Mouse (Mus musculus) spleen, adult 2 months (tissue): Measurements from ENCODE around the gene Msi1. TPM values are rescaled to one million over a fixed set of nuclear protein-coding genes. Genes with fewer than 3 reads are reported as not detected.

Experiments used
- DNase-seq, 2 experiments: peaks; one replicate each; pipeline versions ENCODE4 v3.0.0 to v3.0.0-alpha.2; 2012 to 2021; ENCODE audit warnings: low spot score in 2 of 2, low read depth in 1 of 2
- H3K27ac ChIP-seq: fragments of 200-500 bp; 2 replicates; pipeline ENCODE4 v1.5.1; 2012; ENCODE audit warnings: low read length, inconsistent platforms; ENCODE audit not compliant: insufficient read depth
- H3K27me3 ChIP-seq: fragments of 200-500 bp; 2 replicates; pipeline ENCODE4 v1.6.1; 2012; ENCODE audit warnings: mild to moderate bottlenecking, moderate library complexity, low read length, inconsistent platforms; ENCODE audit not compliant: control insufficient read depth, insufficient read depth
- H3K36me3 ChIP-seq: fragments of 200-500 bp; 2 replicates; pipeline ENCODE4 v1.6.1; 2012; ENCODE audit warnings: mild to moderate bottlenecking, low read length, inconsistent platforms; ENCODE audit not compliant: control insufficient read depth, insufficient read depth
- H3K4me1 ChIP-seq: fragments of 200-500 bp; 2 replicates; pipeline ENCODE4 v1.6.1; 2011; ENCODE audit warnings: inconsistent platforms; ENCODE audit not compliant: control insufficient read depth, insufficient read depth, insufficient read length
- H3K4me3 ChIP-seq: fragments of 200-500 bp; 2 replicates; pipeline ENCODE4 v1.5.1; 2011; ENCODE audit warnings: mild to moderate bottlenecking, inconsistent platforms; ENCODE audit not compliant: insufficient read depth, insufficient read length; ENCODE audit errors: extremely low read depth
- CTCF ChIP-seq: fragments of 200-500 bp; IDR thresholded peaks from 2 replicates; pipeline ENCODE4 v1.5.1; 2011; ENCODE audit warnings: mild to moderate bottlenecking, inconsistent platforms; ENCODE audit not compliant: insufficient read depth, insufficient read length, insufficient replicate concordance; ENCODE audit errors: extremely low read depth
- POLR2A ChIP-seq: fragments of 200-500 bp; IDR thresholded peaks from 2 replicates; pipeline ENCODE4 v1.6.1; 2011; ENCODE audit warnings: low read depth, low read length, inconsistent platforms
- WGBS: fragments of 180-500 bp; shearing (Covaris S2); methylation state at CpG from one replicate; pipeline ENCODE4 v1.1.7; 2018; 5-methylcytosine and 5-hydroxymethylcytosine counted together
- polyA plus RNA-seq: library from polyadenylated mRNA; depleted of rRNA; stranded (reverse); fragments of >200 nt; gene quantifications from 2 replicates; pipeline ENCODE4 v1.2.3, GENCODE M21; 2012

The Msi1 gene
- polyA plus RNA-seq, 1 experiment = 0.47 TPM

- Histone ChIP-seq H3K4me3 (no peak overlapping the region), H3K27ac (no peak overlapping the region), H3K27me3 (no peaks in the 10 kb centered on the region), H3K36me3 (peaks cover 4% of the 10 kb centered on the region), H3K4me1 (no peaks in the 10 kb centered on the region)
- no peak for DNase-seq
- no peak for TF ChIP-seq CTCF
- TF ChIP-seq POLR2A = no peak
- 95% methylated on average over 15 of the region's 15 CpGs for WGBS
These were observed 50.2 kb downstream of the Msi1 start for GRCm38 (mm10) chr5:115479561-115479960.

- Histone ChIP-seq H3K4me3 (peak overlapping the region; percentile 16; the same call in 1 of the 2 replicates), H3K4me1 (no peaks in the 10 kb centered on the region), H3K27me3 (no peaks in the 10 kb centered on the region), H3K27ac (no peak overlapping the region), H3K36me3 (peaks cover 4% of the 10 kb centered on the region)
- no peak for DNase-seq
- WGBS = 73% methylated on average over 27 of the region's 27 CpGs
- TF ChIP-seq CTCF = no peak
- no peak for TF ChIP-seq POLR2A
These were observed 50.7 kb downstream of the Msi1 start for GRCm38 (mm10) chr5:115480101-115480500.

GRCm38 (mm10) chr5:115482390-115483265, 53.2 kb downstream of the Msi1 start:
- no peaks in the 10 kb centered on the region for H3K4me1 ChIP-seq
- 91% methylated on average over 38 of the region's 38 CpGs for WGBS
- H3K4me3 ChIP-seq = no peak overlapping the region
- no peak for DNase-seq
- TF ChIP-seq CTCF (no peak), POLR2A (no peak)
- H3K27ac ChIP-seq = no peak overlapping the region
- peaks cover 3% of the 10 kb centered on the region for H3K36me3 ChIP-seq
- H3K27me3 ChIP-seq = no peaks in the 10 kb centered on the region

GRCm38 (mm10) chr5:115483385-115483784, 54.0 kb downstream of the Msi1 start:
- no peak for TF ChIP-seq POLR2A
- Histone ChIP-seq H3K4me3 (no peak overlapping the region), H3K36me3 (peaks cover 3% of the 10 kb centered on the region; the same call in 1 of the 2 replicates), H3K4me1 (no peaks in the 10 kb centered on the region), H3K27ac (no peak overlapping the region), H3K27me3 (no peaks in the 10 kb centered on the region)
- no peak for DNase-seq
- WGBS = 79% methylated on average over 6 of the region's 6 CpGs

GRCm38 (mm10) chr5:115483947-115484920, 54.8 kb downstream of the Msi1 start, which contains the start of gene Sirt4:
TSS of gene Sirt4 (minus strand) at chr5:115484725.
- Histone ChIP-seq H3K27me3 (no peaks in the 10 kb centered on the region), H3K27ac (peak within 1 kb of the TSS; percentile 63), H3K4me1 (peaks cover 3% of the 10 kb centered on the region; the same call in 1 of the 2 replicates), H3K36me3 (peaks cover 3% of the 10 kb centered on the region; the same call in 1 of the 2 replicates), H3K4me3 (peak within 1 kb of the TSS; percentile 58)
- no peak; the same call in 1 of the 2 replicates for TF ChIP-seq POLR2A
- TF ChIP-seq CTCF = no peak
- WGBS = 6% methylated on average over 30 of the region's 30 CpGs
- DNase-seq = peak; percentile 72 to 82

- Histone ChIP-seq H3K36me3 (no peaks in the 10 kb centered on the region), H3K4me3 (no peak overlapping the region), H3K4me1 (peaks cover 3% of the 10 kb centered on the region; the same call in 1 of the 2 replicates), H3K27ac (peak overlapping the region; percentile 63; the same call in 1 of the 2 replicates), H3K27me3 (no peaks in the 10 kb centered on the region)
- DNase-seq = no peak
- TF ChIP-seq CTCF = no peak
- 76% methylated on average over 5 of the region's 5 CpGs for WGBS
These were observed 55.6 kb downstream of the Msi1 start for GRCm38 (mm10) chr5:115484996-115485395.
